Mouse (Mus musculus) hindbrain, embryonic 15.5 days (tissue): ENCODE measurements around the gene Sapcd1. TPM values are rescaled to one million over a fixed set of nuclear protein-coding genes. Genes with fewer than 3 reads are reported as not detected.
"Not testable (repeated sequence)": the region's sequence is repeated elsewhere in the genome, so short reads cannot be mapped to it uniquely, and the experiment has no call there.

Experiments
- ATAC-seq: fragments of 200-750 bp; cut with Nextera tagmentation; 2 replicates; pipeline ENCODE4 v1.8.0; 2017; ENCODE audit warnings: low read depth, moderate number of reproducible peaks, moderate TSS enrichment; ENCODE audit not compliant: low FRiP score
- H3K27ac ChIP-seq: fragments of 300-500 bp; sonication (generic); replicated peaks from 2 replicates; pipeline ENCODE4 v1.5.1; 2015; ENCODE audit warnings: mild to moderate bottlenecking, inconsistent platforms
- H3K27me3 ChIP-seq: fragments of 300-500 bp; sonication (generic); 2 replicates; pipeline ENCODE4 v1.6.1; 2015; ENCODE audit warnings: control low read depth, inconsistent platforms
- H3K36me3 ChIP-seq: fragments of 300-500 bp; sonication (generic); 2 replicates; pipeline ENCODE4 v1.6.1; 2015; ENCODE audit warnings: control low read depth, inconsistent platforms
- H3K4me1 ChIP-seq: fragments of 300-500 bp; sonication (generic); replicated peaks from 2 replicates; pipeline ENCODE4 v1.6.1; 2015; ENCODE audit warnings: control low read depth, inconsistent platforms
- H3K4me2 ChIP-seq: fragments of 300-500 bp; sonication (generic); 2 replicates; pipeline ENCODE4 v1.6.1; 2015; ENCODE audit warnings: moderate library complexity, mild to moderate bottlenecking, inconsistent platforms
- H3K4me3 ChIP-seq: fragments of 300-500 bp; sonication (generic); 2 replicates; pipeline ENCODE4 v1.5.1; 2015; ENCODE audit warnings: mild to moderate bottlenecking, inconsistent platforms
- H3K9ac ChIP-seq: fragments of 300-500 bp; sonication (generic); 2 replicates; pipeline ENCODE4 v1.6.1; 2015; ENCODE audit warnings: inconsistent platforms
- H3K9me3 ChIP-seq: fragments of 300-500 bp; sonication (generic); 2 replicates; pipeline ENCODE4 v1.6.1; 2016; ENCODE audit warnings: control low read depth, inconsistent platforms
- WGBS: fragments of 180-500 bp; shearing (Covaris S2); methylation state at CpG from one replicate; pipeline ENCODE4 v1.1.7; 2015; 5-methylcytosine and 5-hydroxymethylcytosine counted together
- polyA plus RNA-seq: library from polyadenylated mRNA; unstranded; fragments of >200 nt; fragmentation: Nextera tagmentation; extraction: Ambion mirVana; gene quantifications from 2 replicates; pipeline ENCODE4 v1.2.1, GENCODE M21; 2015

Sapcd1 gene
- polyA plus RNA-seq, 1 experiment from 2014 or later = 1.6 TPM

- peak within 1 kb of the TSS; percentile 99 for H3K4me2 ChIP-seq
- no peaks in the 10 kb centered on the region for H3K9me3 ChIP-seq
- peaks cover 11% of the 10 kb centered on the region for H3K36me3 ChIP-seq
- H3K27me3 ChIP-seq = no peaks in the 10 kb centered on the region
- 1% methylated on average over 73 of the region's 83 CpGs for WGBS
- peak within 1 kb of the TSS; percentile 97 for H3K9ac ChIP-seq
- peak within 1 kb of the TSS; percentile 96 for H3K27ac ChIP-seq
- peak within 1 kb of the TSS; percentile 63 for H3K4me3 ChIP-seq
- peak; percentile 93 for ATAC-seq
- H3K4me1 ChIP-seq = peaks cover 29% of the 10 kb centered on the region
Measured at GRCm38 (mm10) chr17:35000717-35001451, 26.9 kb downstream of the Sapcd1 start, which contains the start of gene Vars. TSS of gene Vars (plus strand) at chr17:35000987.

GRCm38 (mm10) chr17:34999871-35000716 lies 27.7 kb downstream of the Sapcd1 start:
- Histone ChIP-seq H3K9ac (peak overlapping the region; percentile 97), H3K4me1 (peaks cover 29% of the 10 kb centered on the region), H3K4me2 (peak overlapping the region; percentile 99), H3K4me3 (peak overlapping the region; percentile 63), H3K27ac (peak overlapping the region; percentile 96)
- H3K9me3 ChIP-seq, H3K27me3 ChIP-seq, ATAC-seq, H3K36me3 ChIP-seq: not testable (repeated sequence)
- 22% methylated on average over 30 of the region's 32 CpGs for WGBS

- Histone ChIP-seq H3K27me3 (no peaks in the 10 kb centered on the region), H3K9me3 (no peaks in the 10 kb centered on the region), H3K36me3 (no peaks in the 10 kb centered on the region), H3K4me1 (peaks cover 29% of the 10 kb centered on the region), H3K9ac (no peak overlapping the region), H3K4me2 (0 out of 2 replicates have a peak overlapping the region, but pooled peaks have one; percentile 99), H3K4me3 (no peak overlapping the region), H3K27ac (no peak overlapping the region)
- 93% methylated on average over 15 of the region's 15 CpGs for whole genome bisulfite sequencing
- no peak for ATAC-seq
Measured at GRCm38 (mm10) chr17:34998526-34999430, 29.0 kb downstream of the Sapcd1 start.

- ATAC-seq = no peak
- Histone ChIP-seq H3K4me2 (no peak overlapping the region), H3K9ac (no peak overlapping the region), H3K27me3 (no peaks in the 10 kb centered on the region), H3K9me3 (no peaks in the 10 kb centered on the region), H3K36me3 (no peaks in the 10 kb centered on the region), H3K4me1 (peaks cover 14% of the 10 kb centered on the region), H3K27ac (no peak overlapping the region), H3K4me3 (no peak overlapping the region)
- 90% methylated on average over 5 of the region's 5 CpGs for WGBS
Measured at GRCm38 (mm10) chr17:34997142-34997483, 30.7 kb downstream of the Sapcd1 start.

GRCm38 (mm10) chr17:34996411-34997141 lies 31.2 kb downstream of the Sapcd1 start:
- ATAC-seq = no peak
- no peaks in the 10 kb centered on the region for H3K36me3 ChIP-seq
- no peak overlapping the region for H3K4me2 ChIP-seq
- H3K9me3 ChIP-seq = no peaks in the 10 kb centered on the region
- no peak overlapping the region for H3K9ac ChIP-seq
- no peak overlapping the region for H3K27ac ChIP-seq
- no peaks in the 10 kb centered on the region for H3K27me3 ChIP-seq
- 90% methylated on average over 13 of the region's 14 CpGs for WGBS
- H3K4me1 ChIP-seq = peaks cover 9% of the 10 kb centered on the region
- no peak overlapping the region for H3K4me3 ChIP-seq

- H3K36me3 ChIP-seq, H3K4me3 ChIP-seq, H3K27ac ChIP-seq, H3K9me3 ChIP-seq, ATAC-seq, H3K27me3 ChIP-seq, H3K4me2 ChIP-seq, H3K9ac ChIP-seq, H3K4me1 ChIP-seq: not testable (repeated sequence)
- WGBS = 93% methylated on average over 4 of the region's 4 CpGs
Measured at GRCm38 (mm10) chr17:34995927-34996326, 31.9 kb downstream of the Sapcd1 start.

GRCm38 (mm10) chr17:34995192-34995591 lies 32.6 kb downstream of the Sapcd1 start:
- not testable (repeated sequence) for H3K36me3 ChIP-seq, H3K9me3 ChIP-seq, H3K4me1 ChIP-seq, H3K27ac ChIP-seq, ATAC-seq, H3K4me3 ChIP-seq, H3K27me3 ChIP-seq, H3K4me2 ChIP-seq, H3K9ac ChIP-seq
- WGBS = 94% methylated on average over 4 of the region's 4 CpGs

GRCm38 (mm10) chr17:34994751-34995150 lies 33.1 kb downstream of the Sapcd1 start:
- Histone ChIP-seq H3K4me2 (no peak overlapping the region), H3K4me3 (no peak overlapping the region), H3K9me3 (no peaks in the 10 kb centered on the region), H3K27me3 (no peaks in the 10 kb centered on the region), H3K27ac (no peak overlapping the region), H3K36me3 (no peaks in the 10 kb centered on the region), H3K9ac (no peak overlapping the region), H3K4me1 (peaks cover 2% of the 10 kb centered on the region)
- ATAC-seq = no peak

- no peak for ATAC-seq
- H3K9me3 ChIP-seq = no peaks in the 10 kb centered on the region
- peaks cover 25% of the 10 kb centered on the region for H3K4me1 ChIP-seq
- no peak overlapping the region for H3K4me3 ChIP-seq
- H3K27ac ChIP-seq = no peak overlapping the region
- WGBS = 80% methylated on average over 2 of the region's 2 CpGs
- H3K36me3 ChIP-seq = peaks cover 14% of the 10 kb centered on the region
- no peaks in the 10 kb centered on the region for H3K27me3 ChIP-seq
- no peak overlapping the region for H3K4me2 ChIP-seq
- no peak overlapping the region for H3K9ac ChIP-seq
Measured at GRCm38 (mm10) chr17:34984218-34984617, 43.6 kb downstream of the Sapcd1 start.

GRCm38 (mm10) chr17:34982328-34982727 lies 45.5 kb downstream of the Sapcd1 start:
- WGBS = under 1% methylated on average over 15 of the region's 15 CpGs
- no peak; the same call in 1 of the 2 replicates for ATAC-seq
- Histone ChIP-seq H3K4me2 (peak overlapping the region; percentile 91), H3K9ac (peak overlapping the region; percentile 88), H3K9me3 (no peaks in the 10 kb centered on the region), H3K4me1 (peaks cover 25% of the 10 kb centered on the region), H3K27me3 (no peaks in the 10 kb centered on the region), H3K36me3 (peaks cover 14% of the 10 kb centered on the region), H3K4me3 (peak overlapping the region; percentile 76), H3K27ac (peak overlapping the region; percentile 98)

GRCm38 (mm10) chr17:34981690-34982180 lies 46.1 kb downstream of the Sapcd1 start, which contains the start of gene Lsm2:
TSS of gene Lsm2 (plus strand) at chr17:34981862.
- Histone ChIP-seq H3K4me1 (peaks cover 25% of the 10 kb centered on the region), H3K9ac (peak within 1 kb of the TSS; percentile 88), H3K9me3 (no peaks in the 10 kb centered on the region), H3K36me3 (peaks cover 14% of the 10 kb centered on the region), H3K27me3 (no peaks in the 10 kb centered on the region), H3K4me2 (peak within 1 kb of the TSS; percentile 91), H3K4me3 (peak within 1 kb of the TSS; percentile 76), H3K27ac (peak within 1 kb of the TSS; percentile 98)
- ATAC-seq = peak; percentile 96
- under 1% methylated on average over 57 of the region's 58 CpGs for WGBS
